Mouse (Mus musculus): ENCODE data around the gene Slc39a5.

GRCm38 (mm10) chr10:128377940-128378448 lies 23.0 kb downstream of the Slc39a5 start:
- TF ChIP-seq CTCF (IDR thresholded peaks at IDR 0.05; ENCODE audit: low read depth, low read length) (no peak), POLR2A (IDR thresholded peaks at IDR 0.05; ENCODE audit: extremely low read depth, insufficient read depth, low read length) (no peak)

Measured in liver, adult 2 months (tissue).